Mouse (Mus musculus): ENCODE data around the gene Zfp872.
"Not testable (repeated sequence)": the region's sequence is repeated elsewhere in the genome, so short reads cannot be mapped to it uniquely, and the experiment has no call there.

Gene Zfp872

DNA sequence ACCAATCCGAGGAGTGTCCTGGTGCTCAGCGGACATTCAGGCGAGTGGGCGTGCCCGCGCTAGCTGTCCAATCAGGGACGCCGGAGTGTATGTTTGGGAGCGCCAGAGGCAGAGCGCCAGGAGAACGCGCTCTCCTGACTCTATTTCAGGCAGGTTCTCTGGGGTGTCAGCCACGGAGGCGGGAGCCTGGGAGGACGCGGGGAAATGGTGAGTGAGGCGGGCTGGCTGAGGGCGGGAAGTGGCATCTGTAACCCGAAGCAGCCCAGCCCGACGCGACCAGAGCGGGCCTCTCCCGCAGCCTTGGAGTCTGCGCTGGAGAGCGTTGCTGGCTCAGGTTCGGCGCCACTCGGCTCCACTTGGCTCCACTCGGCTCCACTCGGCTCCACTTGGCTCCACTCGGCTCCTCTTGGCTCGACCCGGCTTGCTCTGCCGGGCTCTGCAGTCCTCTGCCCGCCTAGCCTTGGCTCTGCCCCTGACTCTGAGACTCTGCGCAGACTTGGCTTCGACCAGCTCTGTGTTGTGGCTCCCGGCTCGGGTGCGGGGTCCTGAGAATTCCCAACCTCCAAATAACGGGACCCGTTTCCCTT lies at the start of gene Zfp872:
Gene Zfp872 (plus strand): TSS at position 66 of the 587 bp plus-strand sequence.
- peak; percentile 65 for DNase-seq

DNA sequence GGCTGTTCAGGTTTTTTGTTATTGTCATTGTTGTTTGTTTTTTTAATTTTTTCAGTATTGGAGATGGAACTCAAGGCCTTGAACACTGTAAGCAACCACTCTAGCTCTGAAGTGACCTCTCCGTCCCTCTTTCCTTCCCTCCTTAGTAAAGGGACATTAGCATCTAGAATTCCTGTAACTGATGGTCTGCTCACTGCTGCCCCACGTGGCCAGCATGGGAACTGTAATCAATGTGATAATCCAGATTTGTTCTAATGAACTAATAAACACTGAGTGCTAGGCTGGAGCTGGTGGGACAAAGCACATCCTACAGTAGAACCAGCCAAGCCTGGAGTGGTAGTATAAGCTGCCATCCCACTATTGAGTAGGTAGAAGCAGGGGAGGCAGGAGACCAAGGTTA lies 49.4 kb upstream of the Zfp872 start:
- DNase-seq, result peak; percentile 52

DNA sequence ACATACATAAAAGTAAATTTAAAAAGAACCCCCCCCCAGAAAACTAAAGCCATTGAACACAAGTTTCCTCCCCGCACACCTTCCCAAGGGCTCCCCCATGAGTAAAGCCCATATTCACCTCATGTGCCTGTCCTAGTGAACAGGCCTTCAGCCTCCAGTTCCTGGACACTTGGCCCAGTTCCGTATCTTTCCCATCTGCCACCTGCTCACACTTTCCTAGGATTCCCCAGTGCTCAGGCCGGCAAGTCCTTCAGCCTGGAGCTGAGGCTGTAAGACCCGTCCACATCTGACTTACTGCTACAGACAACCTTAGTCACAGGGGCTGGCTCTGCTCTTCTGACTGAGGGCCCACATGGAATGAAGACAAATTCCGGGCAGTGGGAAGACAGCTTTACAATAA lies 48.1 kb upstream of the Zfp872 start:
- DNase-seq, result peak; percentile 64

DNA sequence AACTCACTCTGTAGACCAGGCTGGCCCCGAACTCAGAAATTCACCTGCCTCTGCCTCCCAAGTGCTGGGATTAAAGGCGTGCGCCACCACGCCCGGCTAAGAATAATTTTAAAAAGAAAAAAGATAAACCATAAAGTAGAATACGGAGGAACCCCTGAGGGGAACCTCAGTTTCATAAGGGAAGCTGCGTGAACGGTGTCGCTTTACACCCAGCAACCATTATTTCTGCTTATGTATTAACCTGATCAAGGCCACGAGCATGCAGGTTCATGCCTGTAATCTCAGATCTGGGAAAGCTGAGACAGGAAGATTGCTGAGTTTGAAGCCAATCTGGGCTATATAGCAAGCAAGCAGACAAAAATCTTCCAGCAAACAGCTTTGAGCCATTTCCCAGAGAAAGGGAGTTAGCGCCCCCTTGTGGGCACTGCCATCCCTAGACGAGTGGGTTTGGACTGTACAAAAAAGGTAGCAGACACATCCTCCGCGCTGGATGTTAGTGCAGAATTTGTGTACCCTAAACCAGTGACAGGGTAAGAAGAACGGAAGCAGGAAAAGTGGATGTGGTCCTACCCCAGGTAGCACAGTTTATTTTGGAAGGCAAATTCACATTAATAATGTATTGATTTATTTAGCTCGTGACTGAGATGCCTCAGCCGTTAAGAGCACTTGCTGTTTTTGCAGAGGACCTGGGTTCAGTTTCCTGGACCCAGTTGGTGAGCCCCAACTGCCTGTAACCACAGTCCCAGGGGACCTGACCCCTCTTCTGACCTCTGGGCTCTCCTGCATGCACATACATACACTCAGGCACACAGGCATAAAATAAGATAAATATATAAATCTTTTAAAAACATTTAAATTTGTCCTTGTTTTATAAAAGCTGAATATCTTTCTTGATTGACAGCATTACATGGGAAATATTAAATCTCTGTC lies 44.5 kb upstream of the Zfp872 start:
- DNase-seq, result peak; percentile 91

DNA sequence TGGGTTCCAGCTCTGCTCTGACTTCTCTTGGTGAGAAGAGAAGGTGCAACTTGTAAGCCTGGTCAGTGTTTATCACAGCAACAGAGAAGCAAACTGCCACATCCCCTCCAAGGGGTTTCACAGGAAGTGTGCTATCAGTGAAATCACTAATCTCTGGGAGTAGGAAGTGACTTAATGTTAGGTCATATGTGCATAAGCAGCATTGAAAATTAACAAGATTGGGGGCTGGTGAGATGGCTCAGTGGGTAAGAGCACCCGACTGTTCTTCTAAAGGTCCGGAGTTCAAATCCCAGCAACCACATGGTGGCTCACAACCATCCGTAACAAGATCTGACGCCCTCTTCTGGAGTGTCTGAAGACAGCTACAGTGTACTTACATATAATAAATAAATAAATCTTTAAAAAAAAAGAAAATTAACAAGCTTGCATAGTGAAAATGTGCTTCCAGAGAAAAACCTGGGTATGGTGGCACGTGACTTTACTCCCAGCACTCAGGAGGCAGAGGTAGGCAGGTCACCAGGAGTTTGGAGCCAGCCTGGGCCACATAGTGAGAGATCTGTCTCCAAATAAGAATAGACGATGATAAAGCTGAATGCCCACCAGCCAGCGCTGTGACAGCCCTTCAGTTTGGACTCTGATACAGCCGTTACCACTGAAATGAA lies 43.5 kb upstream of the Zfp872 start:
- no peak for DNase-seq

DNA sequence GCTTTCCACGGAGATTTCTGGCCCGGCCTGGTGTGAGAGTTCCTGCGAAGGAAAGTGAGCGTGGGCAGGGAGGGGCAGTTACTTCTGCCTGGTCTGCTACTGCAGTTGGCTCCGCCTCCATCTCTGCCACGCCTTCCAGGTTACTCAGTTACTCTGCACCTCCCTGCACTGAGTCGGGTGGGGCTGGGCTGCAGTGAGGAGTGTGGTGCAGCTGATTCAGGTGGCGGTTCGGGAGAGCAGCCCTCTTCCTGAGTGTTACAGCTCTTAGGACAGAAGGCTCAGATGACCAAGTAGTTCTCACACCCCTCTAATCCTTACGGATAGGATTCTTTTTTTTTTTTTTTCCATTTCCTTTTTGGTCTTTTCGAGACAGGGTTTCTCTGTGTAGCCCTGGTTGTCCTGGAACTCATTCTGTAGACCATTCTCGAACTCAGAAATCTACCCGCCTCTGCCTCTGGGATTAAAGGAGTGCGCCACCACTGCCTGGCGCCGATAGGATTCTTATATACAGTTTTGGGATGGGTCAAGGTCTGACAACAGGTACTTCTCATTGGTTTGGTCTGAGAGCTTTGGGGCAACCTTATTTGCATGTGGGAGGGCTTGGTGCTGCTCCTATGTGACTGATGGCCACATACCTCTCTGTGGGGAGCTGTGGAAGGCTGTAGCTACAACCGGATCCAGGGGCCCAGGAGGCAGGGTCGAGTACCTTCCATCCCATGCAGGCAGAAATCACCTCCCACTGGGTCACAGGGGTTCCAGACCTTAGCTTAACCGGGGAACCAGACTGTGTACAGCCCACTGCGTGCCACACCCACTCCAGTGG lies 38.3 kb upstream of the Zfp872 start:
- DNase-seq, result no peak

DNA sequence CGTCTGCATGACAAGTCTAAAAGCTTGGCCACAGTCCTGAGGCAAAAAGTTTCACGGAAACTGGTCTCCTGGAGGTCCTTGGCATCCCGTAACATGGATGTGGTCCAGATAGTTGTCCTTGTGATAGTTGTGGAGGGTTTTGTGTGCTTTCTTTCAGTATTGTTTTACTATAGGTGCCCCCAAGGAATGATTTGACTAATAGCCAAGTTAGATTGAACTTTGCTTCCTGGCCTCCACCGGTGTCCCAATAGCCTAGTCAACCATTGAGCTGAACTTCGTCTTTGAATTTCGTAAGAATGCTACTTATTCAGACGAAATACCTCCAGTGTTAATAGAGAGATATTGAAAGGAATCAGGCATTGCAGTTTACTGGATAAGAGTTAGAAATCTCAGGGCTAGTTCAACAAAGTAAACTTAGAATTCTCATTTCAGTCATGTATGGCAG lies 37.6 kb upstream of the Zfp872 start:
- DNase-seq, result not testable (repeated sequence)

DNA sequence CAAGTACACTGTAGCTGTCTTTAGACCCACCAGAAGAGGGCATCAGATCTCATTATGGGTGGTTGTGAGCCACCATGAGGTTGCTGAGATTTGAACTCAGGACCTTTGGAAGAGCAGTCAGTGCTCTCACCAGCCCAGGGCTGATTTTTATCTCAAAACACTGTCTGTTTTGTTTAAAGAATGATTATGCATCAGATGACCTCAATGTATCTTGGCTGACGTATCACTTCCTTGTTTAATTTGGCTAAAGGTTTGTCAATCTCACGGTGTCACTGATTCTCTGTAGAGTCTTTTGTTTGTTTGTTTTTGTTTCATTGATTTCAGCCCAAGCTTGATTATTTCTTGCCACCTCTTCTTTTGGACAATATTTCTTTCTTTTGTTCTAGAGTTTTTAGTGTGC lies 36.9 kb upstream of the Zfp872 start:
- DNase-seq, result no peak

DNA sequence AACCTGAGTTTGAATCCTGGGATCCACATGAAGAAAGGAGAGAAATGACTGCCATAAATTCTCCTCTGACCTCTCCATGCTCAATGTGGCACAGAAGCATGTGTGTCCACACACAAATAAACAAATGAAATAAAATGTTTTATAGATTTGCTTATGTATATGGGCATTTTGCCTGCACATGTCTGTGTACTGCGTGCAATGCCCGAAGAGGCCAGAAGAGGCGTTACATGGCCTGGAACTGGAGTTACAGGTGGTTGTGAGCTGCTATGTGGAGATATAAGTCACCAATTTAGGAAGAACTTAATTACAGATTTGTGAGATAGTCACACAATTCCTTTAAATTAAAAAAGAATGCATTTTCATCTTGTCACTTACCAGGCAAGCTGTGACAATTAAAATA lies 34.1 kb upstream of the Zfp872 start:
- DNase-seq, result no peak

DNA sequence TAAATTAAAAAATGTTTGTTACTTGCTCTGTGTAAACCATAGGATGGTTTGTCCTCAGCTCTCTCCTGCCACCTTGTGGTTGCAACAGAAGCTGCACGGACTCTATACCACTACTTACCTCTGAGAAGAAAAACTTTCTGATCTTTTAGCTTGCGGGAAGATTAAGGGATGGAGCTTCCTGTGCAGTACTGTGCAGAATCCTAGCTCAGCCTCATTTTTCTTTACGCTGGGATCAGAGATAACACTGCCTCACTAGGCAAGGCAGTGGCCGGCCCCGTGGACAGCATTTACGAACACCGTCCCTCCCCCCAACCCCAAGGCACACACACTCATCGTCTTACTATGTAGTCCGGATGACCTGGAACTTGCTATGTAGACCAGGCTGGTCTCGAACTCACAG lies 32.3 kb upstream of the Zfp872 start:
- DNase-seq, result peak; percentile 72

DNA sequence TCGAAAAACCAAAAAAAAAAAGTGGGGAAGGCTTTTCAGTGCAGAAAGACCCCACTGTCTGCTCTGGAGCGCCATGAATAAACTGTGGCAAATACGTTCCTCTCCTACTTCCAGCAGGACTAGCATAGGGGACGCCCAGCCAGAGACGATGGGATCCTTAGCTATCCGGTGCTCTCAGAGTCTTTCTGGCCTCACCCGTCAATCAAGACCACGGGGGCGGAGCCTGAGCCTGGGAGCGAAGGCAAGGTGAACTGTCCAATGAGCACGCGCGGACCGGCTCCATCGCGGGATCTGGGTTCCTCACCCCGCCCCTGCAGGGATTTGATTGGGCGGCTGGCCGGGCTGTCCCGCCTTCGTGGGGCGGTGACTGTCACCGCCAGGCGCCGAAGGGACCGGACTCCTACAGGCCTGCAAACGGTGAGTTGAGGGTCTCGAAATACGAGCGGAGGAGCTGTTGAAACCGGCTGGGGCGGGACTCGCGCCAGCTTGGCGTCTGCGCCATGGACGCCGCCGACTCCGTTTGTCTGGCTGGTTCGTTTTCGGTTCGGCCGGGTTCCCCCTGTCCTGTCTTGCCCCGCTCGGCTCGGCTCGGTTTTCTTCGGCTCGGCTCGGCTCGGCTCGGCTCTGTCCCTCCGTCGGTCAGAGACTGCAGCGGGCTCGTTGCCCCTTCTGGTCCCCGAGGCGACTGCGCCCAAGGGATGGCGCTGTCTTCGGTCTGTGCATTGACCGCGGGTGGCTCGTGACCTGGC lies 31.2 kb upstream of the Zfp872 start, which contains the start of gene Pigyl:
Gene Pigyl (plus strand): TSS at position 350 of the 749 bp plus-strand sequence.
- peak; percentile 99 for DNase-seq

DNA sequence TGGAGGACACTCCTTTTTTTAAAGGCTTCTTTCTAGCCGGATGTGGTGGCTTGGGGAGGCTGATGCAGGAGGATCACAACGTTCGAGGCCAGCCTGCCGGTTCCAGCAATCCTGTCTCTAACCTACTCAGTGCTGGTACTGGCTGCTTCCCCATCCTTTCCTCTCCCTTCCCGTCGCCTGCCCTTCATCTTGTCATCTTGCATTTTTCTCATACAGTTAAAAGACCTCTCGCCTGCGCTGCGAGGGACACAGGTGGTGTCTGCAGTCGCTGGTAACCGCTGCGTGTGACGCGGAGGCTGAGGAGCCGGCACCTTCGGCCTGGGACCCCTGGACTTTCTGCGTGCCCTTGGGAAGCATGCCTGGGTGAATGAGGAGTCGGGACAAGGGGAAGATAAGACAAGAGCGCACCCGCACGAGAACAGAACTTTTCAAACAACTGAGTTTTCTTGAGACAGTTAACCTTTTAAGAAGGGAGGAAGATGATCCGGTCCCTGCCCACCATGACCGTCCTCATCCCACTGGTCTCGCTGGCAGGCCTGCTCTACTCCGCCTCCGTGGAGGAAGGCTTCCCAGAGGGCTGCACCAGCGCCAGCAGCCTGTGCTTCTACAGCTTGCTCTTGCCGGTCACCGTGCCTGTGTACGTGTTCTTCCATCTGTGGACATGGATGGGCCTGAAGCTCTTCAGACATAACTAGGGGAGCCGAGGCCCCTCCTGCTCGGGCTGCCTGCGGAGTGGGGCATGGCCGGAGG lies 30.2 kb upstream of the Zfp872 start:
- peak; percentile 43 for DNase-seq

DNA sequence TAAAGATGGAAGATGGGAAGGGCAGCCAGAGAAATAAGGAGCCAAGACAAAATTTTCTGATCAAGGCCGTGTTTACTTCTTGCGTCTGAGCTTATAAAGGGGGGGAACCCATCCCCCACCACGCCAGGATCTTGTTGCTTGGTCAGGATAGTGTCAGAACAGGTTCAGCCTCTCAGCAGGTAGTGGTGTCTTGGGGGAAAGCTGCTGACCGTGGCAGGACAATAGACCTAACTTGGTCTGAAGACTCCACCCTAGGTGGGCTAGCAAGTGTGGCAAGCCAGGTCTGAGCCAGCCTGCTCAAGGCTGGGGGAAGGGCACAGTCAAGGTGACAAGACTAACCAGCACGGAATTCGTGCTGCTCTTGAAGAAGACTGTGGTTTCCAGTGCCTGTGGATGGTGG lies 26.6 kb upstream of the Zfp872 start:
- no peak for DNase-seq

DNA sequence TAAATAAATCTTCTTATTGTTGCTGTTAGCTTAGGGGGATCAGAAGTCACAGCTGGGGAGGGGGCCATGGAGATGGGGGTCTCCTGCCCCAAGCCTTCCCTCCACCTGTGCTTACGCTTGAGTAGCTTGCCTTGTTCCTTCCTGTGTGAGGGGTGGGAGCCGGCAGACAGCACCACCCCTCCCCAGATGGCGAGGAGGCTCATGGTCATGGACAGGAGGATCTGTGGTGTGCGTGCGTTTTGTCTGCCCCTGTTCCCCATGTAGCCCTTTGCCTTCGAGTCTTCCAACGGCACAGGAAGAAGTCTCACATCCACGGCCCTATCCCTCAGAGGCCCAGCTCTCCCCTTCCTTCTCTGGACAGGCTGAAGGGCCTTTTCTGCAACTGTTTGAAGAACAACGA lies 25.6 kb upstream of the Zfp872 start:
- no peak for DNase-seq

DNA sequence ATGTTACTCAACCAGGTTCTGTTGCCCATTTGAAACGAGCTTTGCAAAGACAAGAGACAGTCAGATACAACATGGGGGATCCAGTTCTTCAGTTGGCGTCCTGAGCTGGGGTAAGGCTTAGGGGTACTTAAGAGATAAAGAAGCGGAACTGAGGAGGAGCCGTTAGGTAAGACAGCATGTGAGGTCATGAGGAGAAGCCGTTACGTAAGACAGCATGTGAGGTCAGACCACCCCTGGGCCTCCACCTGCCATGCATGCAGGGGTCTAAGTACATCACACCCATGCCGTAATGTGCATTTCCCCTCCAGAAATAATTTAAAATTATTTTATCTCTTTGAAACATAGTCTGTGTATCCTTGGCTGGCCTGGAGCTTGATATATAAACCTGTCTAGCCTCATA lies 25.0 kb upstream of the Zfp872 start:
- DNase-seq, result no peak

DNA sequence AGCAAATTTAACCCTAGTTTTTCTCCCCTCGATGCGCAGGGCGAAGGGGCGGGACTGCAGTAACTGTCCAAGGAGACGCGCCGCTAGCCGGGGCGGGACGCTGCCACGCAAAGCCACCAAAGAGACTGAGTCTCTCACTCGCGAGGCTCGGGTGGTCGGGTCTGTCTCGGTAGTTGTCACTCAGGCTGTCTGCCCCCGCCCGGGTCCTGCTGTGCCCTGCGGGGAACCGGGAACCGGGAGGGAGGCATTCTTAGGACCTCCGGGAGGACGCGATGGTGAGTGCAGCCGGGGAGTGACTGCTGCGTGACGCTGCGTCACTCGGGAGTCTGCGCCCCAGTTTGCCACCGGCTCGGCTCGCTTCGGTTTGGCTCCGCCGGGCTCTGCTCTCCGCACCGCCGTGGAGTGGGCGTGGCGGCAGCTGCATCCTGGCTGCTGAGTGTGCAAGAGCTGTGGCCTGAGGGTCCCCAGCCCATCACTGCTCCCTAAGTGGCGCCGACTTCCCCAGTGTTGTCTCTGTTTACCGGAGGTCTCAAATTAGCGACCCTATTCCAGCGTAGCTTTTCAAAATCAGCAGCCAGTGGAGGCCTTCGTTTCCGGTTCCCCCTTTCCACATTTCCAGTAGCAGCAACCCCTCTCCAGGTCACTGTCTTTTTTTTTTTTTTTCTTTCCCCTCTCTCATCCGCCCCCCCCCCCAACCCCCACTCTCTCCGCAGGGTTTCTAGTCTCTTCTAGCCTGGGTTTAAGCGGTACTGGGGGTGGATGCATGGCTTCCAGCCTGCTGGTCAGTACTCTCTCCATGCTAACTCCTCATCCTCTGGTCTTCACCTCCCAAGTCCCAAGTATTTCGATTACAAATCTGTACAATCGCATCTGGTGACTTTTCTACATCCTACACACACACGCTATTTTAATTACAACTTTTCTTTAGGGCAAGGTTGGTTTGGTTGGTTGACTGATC lies 22.9 kb upstream of the Zfp872 start:
- DNase-seq, result peak; percentile 51

DNA sequence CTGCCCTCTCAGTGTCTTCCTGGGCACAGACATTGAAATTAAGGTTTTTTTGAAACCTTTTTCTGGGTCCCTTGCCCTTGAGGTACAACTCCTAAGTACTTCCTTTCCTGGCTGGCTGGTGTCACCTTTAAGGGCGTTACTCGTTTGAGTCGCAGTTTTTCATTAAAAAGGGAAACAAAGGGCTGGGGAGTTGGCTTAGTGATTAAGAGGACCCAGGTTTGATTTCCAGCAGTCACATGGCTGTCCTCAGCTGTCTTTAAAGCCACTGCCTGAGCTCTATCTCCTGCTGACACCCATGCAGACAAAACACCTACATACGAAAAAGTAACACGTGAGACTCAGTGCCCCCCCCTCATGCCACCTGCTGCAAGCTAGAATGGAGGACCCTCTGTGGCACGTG lies 21.9 kb upstream of the Zfp872 start:
- DNase-seq, result no peak

DNA sequence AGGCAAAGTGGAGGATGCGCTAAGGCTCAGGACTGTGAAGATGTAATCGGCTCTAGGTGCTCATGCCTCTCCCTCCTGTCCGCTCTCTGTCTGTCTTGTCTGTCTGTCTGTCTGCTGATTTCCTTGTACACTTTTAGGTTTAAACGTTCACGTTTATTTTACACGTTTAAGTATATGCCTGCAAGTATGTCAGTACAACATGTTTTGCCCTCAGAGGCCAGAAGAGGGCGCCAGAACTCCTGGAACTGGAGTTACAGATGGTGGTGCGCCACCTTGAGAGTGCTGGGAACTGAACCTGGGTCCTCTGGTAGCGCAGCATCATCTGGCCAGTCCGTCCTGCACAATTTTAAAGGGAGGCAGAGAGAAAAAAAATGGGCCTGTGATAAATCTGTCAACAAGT lies 21.2 kb upstream of the Zfp872 start:
- DNase-seq, result no peak

DNA sequence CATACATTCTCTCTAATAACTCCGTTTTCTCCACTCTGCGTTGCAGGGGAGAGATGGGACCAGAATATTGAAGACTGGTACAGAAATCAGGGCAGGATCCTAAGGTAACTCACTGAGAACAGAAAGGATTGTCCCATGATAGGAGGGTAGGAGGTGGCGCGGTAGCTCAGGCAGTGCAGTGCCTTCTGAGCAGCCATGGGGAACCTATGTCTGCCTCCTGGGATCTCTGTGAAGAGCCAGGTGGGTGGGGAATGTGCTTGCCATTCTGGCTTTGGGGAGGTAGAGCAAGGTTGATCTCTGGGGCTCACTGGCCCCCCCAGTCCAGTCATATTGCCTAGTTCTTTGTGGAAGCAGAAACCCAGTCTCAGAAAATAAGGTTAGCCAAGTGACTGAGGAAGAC lies 20.1 kb upstream of the Zfp872 start:
- DNase-seq, result no peak

DNA sequence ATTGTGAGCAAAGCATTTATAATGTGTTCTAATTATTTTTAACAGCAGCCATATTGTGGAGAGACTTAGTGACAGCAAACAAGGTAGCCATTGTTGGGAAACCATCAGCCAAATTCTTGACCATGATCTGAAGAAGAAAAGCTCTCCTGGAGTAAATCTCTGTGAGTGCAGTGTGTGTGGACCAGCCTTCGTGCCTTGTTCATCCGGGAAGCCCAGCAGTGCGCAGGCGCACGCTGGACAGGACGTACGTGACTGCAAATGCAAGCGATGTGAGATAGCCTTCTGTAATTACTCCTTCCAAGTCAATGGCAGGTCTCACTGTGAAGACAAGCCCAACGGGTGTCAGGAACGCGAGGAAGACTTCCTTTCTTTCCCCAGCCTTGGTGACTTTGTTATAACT lies 18.6 kb upstream of the Zfp872 start:
- DNase-seq, result no peak

All from cerebellum, adult 8-10 months (tissue).